Mouse (Mus musculus) retina, adult 2 months (tissue): ENCODE results near the gene Mei1.

ENCODE experiments used
- DNase-seq: peaks from one replicate; pipeline ENCODE4 v3.0.0-alpha.2; 2012; ENCODE audit warnings: low read depth, low spot score

Mei1 gene

DNA sequence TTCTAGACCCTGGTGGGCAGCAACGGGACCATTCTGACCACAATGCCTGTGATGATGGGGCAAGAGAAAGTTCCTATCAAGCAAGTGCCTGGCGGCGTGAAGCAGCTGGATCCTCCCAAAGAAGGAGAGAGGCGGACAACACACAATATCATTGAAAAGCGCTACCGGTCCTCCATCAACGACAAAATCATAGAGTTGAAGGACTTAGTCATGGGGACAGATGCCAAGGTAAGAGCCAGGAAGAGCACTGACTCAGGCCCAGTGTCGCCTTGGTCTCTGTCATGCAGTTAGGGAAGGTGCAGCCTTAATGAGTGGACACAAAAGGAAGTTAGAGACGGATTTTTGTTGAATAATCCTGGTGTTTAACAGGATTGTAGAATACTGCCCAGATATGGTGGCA, 105.3 kb downstream of the Mei1 start:
- no peak for DNase-seq
